Mouse (Mus musculus): ENCODE results near the gene Tlr8.

The Tlr8 gene

GRCm38 (mm10) chrX:167195228-167195649 is 68.9 kb downstream of the Tlr8 start:
- DNase-seq: no peak
